Mouse (Mus musculus): ENCODE measurements around the gene Caln1.

GRCm38 (mm10) chr5:130742171-130742570, 372.9 kb downstream of the Caln1 start:
- TF ChIP-seq ZNF384 (IDR thresholded peaks at IDR 0.05; ENCODE audit: low read depth, low read length) (no peak), HCFC1 (IDR thresholded peaks at IDR 0.05; ENCODE audit: borderline replicate concordance, insufficient read depth, low read length) (no peak)
